Mouse (Mus musculus): Measurements from ENCODE around the gene Nlrc4. TPM values are rescaled to one million over a fixed set of nuclear protein-coding genes. Genes with fewer than 3 reads are reported as not detected.
"Not testable (repeated sequence)": the region's sequence is repeated elsewhere in the genome, so short reads cannot be mapped to it uniquely, and the experiment has no call there.

Gene Nlrc4
- total RNA-seq (2021) = under 1 TPM; 0.10 to 0.18 TPM

DNA sequence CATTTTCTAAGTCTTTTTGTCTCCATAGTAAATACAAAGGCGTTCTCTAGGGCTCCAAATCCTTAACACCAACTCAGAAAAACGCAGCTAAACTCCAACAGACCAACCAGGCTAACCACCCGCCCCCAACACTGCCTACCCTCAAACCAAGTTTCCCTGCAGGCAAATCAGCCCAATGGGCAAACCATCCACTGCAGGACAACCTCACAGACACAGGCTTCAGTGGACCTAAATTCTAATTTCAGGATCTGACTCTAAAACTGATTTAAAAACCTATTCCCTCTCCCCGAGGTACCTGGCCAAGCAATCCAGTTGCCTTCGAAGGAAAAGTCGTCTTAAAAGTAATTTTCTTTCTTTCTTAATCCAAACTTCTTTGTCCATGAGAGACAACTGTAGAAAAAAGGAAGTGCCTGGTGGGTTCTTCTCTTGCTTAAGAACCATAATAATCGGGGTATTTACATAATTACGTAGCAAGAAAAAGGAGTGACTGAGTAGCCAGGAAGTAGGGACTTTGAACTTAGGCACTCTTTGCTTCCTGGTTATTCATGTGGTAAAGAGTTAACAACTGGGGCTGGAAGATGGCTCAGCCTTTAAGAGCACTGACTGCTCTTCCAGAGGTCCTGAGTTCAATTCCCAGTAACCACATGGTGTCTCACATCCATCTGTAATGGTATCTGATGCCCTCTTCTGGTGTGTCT lies at the start of gene Nlrc4:
TSS of gene Nlrc4 (minus strand) at position 432 of the 698 bp plus-strand sequence.
- intact Hi-C loops (cut with DNase I) = no loop called here
- no peak for DNase-seq

DNA sequence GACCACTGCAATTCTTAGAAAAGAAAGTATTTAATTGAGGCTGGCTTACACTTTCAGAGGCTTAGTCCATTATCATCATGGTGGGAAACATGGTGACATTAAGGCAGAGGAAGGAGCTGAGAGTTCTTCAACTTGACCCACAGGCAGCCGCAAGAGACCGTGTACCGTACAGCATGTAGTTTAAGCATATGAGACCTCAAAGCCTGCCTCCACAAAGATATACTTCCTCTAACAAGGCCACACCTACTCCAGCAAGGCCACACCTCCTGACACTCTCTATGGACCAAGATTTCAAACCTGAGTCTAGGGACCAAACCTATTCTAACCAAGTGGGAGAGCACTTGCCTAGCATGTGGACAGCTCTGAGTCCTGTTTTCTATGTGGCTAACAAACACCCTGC lies 49.7 kb upstream of the Nlrc4 start:
- intact Hi-C loops (cut with DNase I) = no loop called here
- no peak for DNase-seq

DNA sequence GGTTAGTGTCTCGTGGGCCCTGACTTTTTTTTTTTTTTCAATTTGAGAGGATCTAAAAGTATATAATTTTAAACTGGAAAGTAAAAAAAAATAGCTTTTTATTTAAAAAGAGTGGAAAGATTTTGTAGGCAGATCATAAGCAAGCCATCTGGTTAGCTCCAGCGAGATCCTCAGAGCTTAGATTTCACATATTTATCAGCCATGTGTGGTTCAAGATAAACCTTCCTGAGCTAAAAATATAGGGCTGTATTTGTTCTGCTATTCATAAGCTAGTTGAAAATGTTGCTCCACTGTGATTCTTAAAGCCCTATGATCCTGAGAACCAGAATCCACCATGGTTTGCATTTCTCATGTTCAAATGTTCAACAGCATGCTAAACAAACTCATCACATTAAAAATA lies 49.0 kb upstream of the Nlrc4 start:
- no peak for DNase-seq
- intact Hi-C loops (cut with DNase I) = no loop called here

DNA sequence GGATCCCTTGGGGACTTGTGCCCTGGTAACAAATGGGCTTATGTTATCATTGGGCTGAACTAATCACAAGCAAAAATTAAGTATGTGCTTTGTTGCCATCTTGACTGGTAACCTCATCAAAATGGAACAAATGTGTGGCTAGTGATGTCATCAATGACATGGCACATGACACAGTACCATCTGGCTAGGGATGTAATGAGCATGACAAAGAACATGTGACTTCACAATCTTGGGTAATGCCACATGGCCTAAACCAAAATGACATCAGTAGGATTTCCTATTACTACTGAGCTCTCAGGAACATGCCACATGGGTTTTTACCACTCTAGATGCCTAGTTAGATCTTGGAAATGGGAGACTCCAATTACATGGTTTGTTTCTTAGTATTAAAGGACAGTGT lies 42.1 kb upstream of the Nlrc4 start:
- intact Hi-C loops (cut with DNase I) = no loop called here
- no peak for DNase-seq

DNA sequence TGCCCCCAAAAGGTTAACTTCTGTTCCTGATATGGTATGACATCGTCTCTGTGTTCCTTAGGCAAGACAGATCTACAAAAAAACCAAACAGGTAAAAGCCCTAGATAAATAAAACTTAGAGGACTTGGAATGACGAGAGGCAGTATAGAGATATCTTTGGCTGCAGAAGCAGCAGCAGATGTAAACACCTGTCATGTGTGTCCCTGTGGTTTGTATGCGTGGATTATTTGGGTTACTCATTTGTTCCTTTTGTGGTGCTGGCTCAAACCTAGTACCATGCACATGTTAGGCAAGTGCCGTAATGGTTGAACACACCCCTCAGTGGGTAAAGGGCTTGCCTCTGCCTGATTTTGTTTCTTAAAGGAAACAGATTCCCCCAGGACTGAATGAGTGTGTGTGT lies 41.3 kb upstream of the Nlrc4 start:
- intact Hi-C loops (cut with DNase I) = no loop called here
- no peak for DNase-seq

DNA sequence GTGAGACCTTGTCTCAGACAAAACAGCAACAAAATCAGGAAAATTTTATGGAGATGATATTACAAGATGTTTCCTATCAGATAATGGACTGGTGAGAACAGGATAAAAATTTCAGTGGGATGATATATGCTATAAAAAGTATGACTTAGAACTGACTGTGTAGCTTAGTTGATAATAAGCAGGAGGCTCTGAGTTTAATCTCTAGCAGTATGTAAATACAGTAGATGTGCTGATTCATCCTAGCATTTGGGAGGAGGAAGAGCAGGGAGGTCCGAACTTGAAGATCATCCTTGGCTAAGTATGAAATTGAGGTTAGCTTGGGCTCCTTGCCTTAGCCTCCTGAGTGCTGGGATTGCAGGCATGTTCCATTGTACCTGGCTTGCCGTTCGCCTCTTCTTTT lies 32.6 kb upstream of the Nlrc4 start:
- intact Hi-C loops (cut with DNase I) = loop anchor here (10.0 kb wide), 1 partner anchor 143 kb away; no protein-coding TSS in a partner anchor
- DNase-seq = no peak

DNA sequence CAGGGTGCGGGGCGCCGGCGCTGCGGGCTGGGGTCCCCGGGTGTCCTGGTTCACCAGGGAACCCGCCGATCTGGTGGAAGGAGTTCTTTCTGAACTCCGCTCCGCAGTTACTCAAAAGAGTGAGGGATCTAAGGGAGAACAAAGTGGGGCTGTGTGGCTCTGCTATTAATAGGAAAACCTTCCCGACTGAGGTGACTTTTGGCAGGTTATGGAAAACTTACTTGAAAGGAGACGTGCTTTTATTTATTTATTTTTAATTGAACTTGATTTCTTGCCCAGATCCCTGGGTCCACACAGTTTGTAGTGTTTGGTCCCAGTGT lies 30.9 kb upstream of the Nlrc4 start:
- no peak for DNase-seq
- intact Hi-C loops (cut with DNase I) = loop anchor here (10.0 kb wide), 1 partner anchor 145 kb away; no protein-coding TSS in a partner anchor

DNA sequence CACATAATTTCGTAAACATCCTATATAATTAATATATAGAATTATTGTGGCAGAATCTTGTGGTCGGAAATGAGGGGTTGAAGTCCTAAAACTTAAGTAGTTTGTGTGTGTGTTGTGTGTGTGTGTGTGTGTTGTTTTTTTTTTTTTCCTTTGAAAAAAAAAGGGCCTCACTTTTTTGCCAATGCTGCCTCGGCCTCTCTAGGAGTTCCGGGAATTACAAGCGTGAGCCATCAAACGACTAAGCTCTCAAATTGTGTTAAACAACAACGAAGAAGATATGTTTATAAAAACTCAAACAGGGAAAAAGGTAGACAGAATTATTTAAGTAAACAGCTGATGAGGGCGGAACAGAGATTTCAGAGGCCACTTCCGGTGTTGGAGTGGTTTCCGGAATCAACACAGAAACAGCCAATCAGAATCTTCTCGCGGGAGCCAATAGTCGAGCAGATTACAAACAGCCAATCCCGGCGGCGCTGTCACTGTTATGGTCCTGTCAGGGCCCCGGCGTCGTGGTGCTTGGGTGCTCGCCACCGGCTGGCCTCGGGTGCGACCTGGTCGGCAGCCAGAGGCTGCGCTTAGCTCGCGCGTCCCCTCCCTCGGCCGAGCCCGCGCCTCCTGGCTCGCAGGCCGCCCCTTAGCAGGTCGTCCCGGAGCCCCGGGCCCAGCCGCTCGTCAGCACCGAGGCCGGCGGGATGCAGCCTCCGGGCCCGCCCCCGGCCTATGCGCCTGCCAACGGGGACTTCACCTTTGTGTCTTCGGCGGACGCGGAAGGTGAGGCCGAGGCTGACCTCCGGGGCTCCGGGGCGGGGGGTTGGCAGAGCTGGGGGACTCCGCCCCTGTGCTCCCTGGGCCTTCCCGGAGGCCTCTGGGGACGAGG lies 30.3 kb upstream of the Nlrc4 start, which contains the start of gene Yipf4:
TSS of gene Yipf4 (plus strand) at position 470 of the 877 bp plus-strand sequence.
- intact Hi-C loops (cut with DNase I) = no loop called here
- DNase-seq = peak; percentile 95

DNA sequence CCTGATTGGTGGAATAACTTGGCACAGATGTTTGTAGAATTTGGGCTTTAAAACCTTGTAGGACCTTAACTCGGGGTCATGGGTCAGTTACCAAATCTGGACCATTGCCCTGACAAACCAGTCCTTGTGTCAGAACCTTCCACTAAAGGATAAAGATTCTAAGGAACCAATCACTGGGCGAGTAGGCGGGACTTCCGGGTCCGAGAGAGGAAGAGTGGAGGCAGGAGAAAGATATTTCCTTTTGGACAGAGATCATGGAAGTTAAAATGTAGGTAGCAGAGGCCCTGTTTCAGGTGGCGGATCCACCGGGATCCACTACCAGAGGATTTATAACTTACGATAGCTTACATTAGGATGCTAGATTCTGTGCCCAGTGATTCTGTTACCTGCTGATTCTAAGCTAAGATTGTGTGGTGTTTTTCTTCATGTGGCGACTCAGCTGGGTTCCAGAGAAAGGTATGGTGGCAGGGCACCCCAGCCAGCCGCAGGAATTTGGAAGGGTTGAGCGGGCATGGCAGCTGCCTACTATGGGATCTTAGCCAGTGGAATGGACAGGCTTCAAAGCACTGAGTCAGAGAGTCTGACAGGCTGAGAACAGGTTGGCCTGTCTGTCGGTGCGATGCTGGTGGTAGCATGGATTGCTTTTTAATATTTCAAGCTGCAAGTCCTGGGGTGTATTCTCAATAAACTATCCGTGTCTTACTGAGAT lies 21.6 kb upstream of the Nlrc4 start:
- intact Hi-C loops (cut with DNase I) = no loop called here
- DNase-seq = no peak

DNA sequence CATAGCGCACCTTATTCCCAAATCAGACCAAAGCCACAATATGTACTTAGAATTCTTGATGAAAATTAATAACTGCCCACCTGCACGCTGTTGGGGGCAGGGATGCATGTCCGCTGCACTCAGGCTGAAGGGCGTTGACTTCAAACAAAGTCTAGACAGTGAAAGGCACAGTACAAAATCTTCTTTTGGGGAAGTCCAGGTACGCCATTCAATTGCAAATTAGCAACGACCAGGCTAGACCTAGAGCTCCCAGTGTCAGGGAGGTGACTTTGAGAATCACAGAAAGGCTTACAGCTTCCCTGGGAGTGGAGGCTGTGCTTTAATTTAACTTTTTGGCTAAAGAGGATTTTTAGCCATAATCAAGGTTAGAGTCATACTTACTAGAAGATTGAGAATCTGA lies 11.2 kb upstream of the Nlrc4 start:
- DNase-seq; intact Hi-C loops (cut with DNase I): not testable (repeated sequence)

DNA sequence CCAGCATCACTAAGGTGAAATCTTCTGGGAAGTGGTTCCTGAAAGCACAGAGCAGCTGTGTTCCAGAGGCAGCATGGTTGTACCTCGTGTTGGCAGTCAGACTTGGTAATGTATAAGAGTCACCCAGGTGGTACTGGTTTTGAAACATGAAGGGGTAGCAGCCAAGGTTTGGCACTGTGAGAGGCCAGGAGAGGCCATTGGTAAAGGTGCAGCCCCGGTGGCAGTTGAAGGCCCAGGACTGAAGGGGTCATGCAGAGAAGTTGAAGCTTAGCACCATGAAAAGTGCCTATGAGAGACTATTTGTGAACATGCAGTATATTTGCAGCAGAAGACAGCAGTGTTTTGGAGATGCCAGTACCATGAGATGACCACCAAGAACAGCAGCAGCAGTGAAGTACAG lies 9.0 kb upstream of the Nlrc4 start:
- DNase-seq; intact Hi-C loops (cut with DNase I): not testable (repeated sequence)

DNA sequence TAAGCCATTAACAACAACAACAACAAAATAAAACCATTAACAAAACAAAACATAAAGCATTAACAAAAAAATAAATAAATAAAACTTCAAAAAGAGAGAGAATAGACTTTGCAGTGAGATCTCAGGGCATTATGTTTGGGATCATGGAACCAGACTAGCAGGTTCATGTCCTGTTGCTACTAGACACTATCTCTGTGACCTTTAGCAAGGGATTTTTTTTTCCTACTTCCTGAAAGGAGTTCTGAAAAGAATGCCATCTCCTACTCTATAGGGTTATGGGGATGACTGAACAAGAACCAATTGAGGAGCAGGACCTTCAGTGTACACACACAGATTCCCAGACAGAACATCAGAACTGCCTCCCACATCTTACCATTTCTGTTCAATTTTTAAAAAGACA lies 4.6 kb upstream of the Nlrc4 start:
- intact Hi-C loops (cut with DNase I) = no loop called here

DNA sequence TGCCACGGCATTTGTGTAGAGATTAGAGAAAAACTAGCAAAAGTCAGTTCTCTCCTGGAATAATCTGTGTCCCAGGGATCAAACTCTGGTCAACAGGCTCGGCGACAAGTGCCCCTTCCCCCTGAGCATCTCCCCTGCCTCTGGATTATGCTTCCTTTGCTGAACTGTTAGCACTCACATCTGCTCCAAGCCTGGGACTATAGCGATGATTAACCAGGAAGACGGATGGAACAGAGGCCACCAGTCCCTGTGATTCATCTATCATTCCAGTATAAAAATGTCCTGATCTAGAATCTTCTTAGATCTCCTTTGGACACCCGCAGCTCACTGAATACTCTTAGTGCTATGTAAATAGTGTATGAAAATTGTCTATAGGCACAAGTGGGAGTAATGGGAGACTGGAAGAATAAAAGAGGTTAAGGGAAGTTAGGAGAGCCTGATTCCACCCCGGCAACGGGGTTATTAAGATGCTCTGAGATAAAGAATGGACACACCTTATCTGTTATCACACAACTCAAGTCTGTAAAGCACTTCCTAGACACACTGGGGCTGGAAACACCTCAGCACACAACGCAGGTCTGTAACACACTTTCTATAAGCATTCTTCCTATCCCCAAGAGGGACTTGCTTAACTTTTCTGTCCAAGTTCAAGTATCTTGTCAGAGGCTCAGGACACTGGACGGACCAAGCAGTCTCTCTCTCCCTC lies 817 bp downstream of the Nlrc4 start:
- intact Hi-C loops (cut with DNase I) = no loop called here
- no peak for DNase-seq

More for the DNA sequence above, 4.6 kb upstream of the Nlrc4 start:
- DNase-seq = no peak

DNA sequence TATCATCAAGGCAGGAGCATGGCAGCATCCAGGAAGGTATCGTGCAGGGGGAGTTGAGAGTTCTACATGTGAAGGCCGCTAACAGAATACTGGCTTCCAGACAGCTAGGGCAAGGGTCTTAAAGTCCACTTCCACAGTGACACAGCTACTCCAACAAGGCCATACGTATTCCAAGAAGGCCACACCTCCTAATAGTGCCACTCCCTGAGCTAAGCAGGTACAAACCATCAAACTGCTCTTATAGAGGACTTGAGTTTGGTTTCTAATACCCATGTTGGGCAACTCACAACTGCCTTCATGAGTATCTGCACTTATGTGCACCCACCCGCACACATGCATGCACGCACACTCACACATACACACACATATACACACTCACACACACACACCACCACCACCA lies 2.1 kb downstream of the Nlrc4 start:
- DNase-seq = no peak
- intact Hi-C loops (cut with DNase I) = no loop called here

DNA sequence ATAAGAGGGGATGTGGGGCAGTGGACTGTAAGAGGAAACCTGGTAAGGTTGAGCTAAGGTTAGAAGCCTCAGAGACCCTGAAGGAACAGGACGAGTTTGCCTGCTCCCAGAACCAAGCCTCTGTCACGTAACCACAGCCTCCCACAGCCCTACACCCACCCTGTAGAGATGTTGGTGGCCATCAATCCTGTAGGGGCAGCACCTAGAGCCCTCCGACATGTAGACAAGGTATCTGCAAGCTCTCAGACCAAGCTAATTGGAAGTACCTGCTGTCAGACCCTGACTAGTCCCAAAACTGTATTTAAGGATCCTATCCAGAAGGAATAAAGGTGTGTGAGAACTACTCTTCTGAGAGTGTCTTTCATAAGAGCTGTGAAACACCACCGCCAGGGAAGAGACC lies 3.5 kb downstream of the Nlrc4 start:
- intact Hi-C loops (cut with DNase I) = no loop called here

DNA sequence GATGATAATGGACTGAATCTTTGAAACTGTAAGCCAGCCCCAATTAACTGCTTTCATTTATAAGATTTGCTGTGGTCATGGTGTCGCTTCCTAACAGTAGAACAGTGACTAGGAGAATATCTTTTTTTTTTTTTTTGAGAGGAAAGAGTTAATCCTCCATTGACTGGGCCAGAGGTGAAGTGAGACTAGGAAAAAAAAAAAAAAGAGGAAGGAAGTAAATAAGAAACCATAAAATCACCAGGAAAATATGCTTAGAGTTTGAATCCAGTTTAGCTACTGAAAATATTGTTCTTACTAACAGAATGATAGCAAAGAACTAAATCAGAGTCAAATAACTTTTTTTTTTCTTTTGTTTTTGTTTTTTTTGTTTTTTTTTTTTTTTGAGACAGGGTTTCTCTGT lies 4.3 kb downstream of the Nlrc4 start:
- intact Hi-C loops (cut with DNase I) = no loop called here

More for the DNA sequence above, 3.5 kb downstream of the Nlrc4 start:
- DNase-seq = no peak

DNA sequence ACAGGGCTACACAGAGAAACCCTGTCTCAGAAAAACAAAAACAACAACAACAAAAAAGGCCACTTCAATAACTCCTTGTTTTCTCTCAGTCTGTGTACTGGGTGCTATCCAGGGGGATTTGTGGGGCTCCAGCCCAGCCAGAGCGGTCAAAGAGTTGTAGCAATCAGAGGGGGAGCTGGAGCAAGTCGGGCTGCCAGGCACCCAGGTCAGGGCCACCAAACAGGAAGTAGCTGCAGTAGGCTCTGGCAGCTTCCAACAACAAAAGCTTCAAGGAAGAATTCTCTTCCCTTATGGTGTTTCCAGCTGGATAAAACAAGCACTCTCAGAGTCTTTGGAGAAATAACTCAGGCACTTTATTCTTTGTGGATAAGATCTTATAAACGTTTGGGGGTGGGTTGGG lies 5.0 kb downstream of the Nlrc4 start:
- intact Hi-C loops (cut with DNase I) = no loop called here
- no peak for DNase-seq

More for the DNA sequence above, 4.3 kb downstream of the Nlrc4 start:
- no peak for DNase-seq

DNA sequence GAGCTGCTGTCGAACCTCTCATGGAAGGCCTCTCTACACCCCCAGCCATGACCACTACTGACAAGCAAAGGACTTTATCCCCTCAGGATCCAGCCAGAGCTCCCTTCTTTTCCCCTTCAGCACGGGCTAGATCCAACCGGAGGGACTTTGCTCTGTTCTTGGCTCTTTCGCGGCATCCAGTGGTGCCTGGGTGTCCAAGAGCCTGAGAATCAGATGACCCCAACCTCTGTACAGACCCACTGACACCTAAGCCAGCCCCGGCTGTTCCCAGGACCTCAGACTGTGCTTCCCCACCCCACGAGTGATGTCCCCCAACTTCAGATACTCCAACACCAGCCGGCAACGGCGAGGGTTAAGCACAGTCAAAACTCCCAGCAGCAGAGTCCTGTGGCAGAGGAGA lies 9.2 kb downstream of the Nlrc4 start:
- no peak for DNase-seq
- intact Hi-C loops (cut with DNase I) = loop anchor here (2.0 kb wide), 1 partner anchor 55 kb away; no protein-coding TSS in a partner anchor

DNA sequence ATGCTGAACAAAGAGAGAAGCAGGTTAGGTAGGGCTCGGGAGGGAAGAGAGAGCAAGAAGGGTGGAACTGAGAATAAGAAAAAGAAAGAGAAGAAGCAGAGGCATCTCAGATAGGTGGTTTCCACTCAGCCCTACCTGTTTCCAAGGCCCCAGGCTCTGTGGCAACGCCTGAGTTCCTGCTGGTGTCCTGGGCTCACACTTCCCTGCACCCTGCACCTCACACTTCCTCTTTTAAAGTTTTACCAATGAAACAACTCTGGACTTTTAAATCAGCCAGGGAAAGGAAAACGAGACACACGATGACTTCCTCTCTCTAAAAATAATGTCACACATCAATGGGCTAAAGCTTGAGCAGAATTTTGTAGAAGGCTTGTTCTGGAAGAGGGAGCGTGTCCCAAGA lies 18.5 kb downstream of the Nlrc4 start:
- DNase-seq = no peak
- intact Hi-C loops (cut with DNase I) = no loop called here

DNA sequence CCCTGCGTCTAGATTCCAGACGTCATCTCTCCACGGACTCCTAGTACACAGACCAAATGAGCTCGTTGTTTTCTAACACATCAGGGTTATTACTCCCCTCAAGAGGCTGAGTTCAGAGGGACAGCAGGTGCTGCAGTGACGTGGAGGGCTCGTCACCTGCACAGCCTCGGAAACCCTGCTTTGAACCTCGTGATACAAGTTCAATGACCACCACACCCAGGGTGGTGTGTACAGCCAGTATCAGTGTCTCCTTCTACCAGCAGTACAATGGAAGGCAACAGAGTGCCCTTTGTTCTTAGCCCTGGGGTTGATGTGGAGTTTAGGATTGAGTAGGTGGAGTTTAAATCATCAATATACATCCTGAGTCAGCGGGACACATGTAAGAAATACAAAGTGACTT lies 21.2 kb downstream of the Nlrc4 start:
- DNase-seq = no peak
- intact Hi-C loops (cut with DNase I) = no loop called here

DNA sequence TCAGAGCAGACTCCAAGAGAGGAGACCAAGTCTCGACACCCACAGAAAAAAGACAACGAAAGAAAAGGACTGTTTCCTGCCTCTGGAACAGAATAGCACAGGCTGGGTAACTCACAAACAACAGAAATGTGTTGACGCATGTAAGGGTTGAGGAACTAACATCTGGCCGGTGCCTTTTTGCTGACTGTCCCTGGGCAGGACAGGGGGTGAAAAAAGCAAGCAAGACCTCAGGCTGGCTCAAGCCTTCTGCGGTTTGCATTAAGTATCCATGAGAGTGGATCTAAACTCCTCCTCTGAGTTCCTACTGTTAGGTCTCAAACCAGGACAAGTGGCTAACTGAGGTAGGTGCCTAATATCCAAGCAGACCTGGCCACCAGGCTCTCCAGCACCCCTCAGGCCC lies 26.3 kb downstream of the Nlrc4 start:
- intact Hi-C loops (cut with DNase I) = no loop called here
- DNase-seq = no peak
